Mouse (Mus musculus) 3134 (cell line): ENCODE data around the gene Slc13a4.
A peak's percentile ranks its signal among the peaks of the same experiment; 100 is the strongest.

Experiments
- DNase-seq: peaks from one replicate; pipeline ENCODE4 v3.0.0-alpha.2; 2011; ENCODE audit warnings: low spot score; ENCODE audit not compliant: insufficient read length; ENCODE audit errors: extremely low read depth

Gene Slc13a4

DNA sequence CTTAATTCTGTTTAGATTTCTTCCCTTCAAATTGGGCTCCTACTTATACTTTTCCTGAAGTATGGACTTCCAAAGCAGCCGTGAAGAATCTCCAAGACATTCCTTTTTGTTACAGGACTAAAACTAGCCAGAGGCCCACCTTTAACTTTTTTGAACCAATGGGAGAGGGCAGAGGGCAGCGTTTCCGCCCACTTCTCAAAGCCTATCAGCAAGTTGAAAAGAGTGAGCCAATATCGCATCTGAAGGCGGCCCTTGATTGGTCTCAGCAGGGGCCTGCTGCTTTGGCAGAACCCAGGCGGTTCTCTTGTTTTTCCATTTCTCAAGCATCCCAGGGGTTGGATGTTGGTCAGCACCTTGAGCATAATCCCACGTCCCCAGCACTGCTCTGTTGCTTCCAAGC is at the start of gene Slc13a4:
Slc13a4 (minus strand) TSS at position 95 of the 400 bp plus-strand sequence.
- no peak for DNase-seq

DNA sequence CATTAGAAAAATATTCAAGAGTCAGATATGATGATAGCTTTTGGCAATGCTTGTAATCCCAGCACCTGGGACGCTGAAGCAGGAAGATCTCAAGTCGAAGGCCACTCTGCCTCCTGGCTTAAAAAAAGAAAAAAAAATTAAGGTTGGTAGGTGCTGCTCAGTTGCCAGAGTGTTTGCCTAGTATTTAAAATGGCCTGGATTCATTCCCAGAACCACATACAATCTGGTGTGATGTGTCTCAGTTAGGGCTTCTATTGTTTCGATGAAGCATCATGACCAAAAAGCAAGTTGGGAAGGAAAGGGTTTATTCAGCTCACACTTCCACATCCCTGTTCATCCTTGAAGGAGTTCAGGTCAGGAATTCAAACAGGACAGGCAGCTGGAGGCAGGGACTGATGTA is 47.4 kb upstream of the Slc13a4 start:
- DNase-seq: no peak

DNA sequence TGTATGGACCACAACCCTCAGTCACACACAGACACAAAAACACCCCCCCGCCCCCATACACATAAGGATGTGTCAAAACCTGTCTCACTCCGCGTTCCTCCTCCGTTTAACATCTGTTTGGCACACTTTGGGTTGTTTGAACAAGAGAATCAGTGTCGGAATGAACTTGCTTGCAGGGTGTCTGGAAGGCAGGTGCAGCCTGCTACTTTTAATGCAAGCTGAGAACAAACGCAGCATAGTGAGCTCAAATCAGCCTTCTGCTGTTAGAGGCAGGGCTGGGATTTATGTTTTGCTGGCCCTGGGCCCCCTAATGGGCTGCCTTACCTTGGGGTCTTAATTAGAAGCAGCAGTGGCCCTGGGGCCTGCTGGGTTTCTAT is 46.7 kb upstream of the Slc13a4 start:
- no peak for DNase-seq

DNA sequence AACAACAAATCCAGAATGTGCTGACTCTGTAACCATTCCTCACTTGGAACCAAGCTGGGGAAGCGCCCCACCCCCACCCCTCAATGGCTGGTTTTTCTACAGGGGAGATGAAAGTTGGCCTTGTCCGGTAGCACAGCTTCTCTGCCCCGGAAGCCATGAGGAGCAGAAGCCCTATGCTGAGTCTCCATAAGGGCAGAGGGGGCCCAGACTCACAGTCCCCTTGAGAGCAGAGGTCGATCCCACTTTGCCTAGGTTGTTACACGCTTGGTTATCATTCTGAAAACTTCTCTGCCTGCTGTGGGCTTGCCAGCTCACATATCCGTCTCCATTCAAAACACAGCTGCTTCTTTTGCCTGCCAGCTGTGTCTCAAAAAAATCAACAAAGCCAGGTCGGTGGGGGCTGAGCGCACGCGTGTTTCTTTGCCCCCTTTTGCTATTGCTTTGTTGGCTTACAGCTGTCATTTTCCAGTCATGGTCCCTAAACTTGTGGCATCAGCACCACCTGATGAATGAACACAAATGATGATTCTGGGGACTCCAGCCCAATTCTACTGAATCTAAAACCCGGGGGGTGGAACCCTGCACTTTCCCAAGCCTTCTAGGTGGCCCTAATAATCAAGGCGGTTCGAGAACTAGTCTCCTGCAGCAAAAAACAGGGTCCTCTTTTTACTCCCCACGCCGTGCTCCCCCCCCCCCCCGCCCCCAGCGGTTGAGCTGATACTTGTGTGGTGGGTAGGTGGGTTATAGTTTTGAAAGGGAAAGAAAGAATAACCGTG is 46.1 kb upstream of the Slc13a4 start:
- no peak for DNase-seq

DNA sequence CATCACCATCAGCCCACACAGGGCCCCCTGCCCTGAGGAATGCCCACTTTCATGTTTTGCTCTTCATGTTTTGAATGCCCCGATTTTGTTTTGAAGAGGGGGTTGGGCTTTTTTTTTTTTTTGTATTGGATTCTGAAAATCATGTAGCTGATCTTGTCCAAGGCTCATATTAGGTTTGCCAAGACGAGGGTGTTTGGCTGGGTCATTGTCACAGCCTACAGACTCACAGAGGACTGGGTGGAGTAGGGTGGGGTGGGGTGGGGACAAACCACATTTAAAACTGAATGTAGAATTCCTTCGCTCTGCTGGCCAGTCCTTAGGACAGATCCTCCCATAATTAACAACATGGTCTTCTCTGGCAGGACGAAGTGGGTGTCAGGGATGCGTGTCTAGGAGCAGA is 45.5 kb upstream of the Slc13a4 start:
- DNase-seq: no peak

DNA sequence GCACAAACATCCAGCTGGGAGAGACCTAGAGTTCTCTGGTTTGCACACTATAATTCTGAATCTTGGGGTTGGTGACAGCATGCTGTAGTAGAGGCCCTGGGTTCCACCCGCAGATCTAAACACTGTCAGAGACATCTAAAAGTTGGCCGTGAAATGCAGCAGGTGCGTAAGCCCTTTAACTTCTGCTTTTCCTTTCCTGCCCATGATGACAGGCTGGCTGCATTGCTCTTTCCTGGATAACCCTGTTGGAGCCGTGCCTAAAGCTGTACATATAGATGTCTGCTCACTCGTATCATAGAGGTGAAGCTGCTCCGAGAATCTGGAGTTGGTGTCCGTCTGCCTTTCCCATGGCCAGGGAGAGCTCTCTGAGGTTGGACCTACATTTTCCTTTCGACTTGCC is 44.9 kb upstream of the Slc13a4 start:
- no peak for DNase-seq

DNA sequence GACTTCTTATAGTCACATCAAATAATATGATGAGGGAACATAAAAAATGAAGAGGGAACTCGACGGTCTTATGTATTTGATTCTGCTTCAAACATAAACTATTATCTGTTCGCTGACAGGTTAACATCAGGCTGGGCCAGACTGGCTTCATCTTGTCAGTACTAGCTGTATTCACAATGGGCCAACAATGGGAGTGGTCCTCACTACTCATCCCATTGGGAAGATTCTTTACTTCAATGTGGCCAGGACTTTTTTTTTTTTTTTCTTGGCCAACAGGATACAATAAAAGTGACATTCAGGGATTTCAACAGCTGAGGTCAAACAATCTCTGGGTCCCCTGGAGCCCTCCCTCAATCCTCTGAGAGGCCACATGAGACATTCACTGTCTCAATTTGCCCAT is 43.9 kb upstream of the Slc13a4 start:
- no peak for DNase-seq

DNA sequence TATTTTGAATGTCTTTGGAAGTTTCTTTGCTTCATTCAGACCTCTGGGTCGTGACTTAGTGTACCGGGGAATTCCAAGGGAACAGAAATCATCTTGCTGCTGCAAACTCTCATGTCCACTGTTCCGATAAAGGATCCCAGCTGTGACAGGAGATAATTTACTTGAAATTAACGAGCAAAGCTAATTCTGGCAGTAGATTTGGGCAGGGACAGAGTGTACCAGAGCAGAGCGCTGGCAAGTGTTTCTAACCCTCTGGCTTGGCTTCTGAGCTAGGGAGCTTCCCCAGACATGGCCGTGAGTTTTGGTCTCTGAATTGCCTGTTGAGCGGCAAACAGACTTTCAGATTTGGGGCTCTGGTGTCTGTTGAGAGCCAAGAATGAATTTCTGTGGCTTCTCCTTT is 41.9 kb upstream of the Slc13a4 start:
- DNase-seq: no peak

DNA sequence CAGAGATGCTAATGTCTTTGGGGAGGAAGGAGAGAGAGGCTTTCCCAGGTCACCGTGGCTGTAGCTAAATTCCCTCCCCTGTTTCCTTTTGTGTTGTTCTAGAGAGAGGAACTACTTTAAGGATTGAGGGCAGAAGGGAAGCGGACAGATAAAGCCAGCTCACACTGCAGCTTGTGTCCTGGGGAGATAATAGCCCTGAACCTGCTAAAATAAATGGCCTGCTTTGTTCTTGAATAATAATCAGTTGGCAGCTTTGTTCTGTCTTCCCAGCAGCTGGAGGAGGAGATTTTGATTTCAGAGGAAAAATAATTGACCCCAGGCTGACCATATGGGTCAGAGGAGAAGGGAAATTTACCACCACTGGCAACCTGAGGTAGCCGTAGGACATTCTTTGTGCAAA is 30.7 kb upstream of the Slc13a4 start:
- no peak for DNase-seq

DNA sequence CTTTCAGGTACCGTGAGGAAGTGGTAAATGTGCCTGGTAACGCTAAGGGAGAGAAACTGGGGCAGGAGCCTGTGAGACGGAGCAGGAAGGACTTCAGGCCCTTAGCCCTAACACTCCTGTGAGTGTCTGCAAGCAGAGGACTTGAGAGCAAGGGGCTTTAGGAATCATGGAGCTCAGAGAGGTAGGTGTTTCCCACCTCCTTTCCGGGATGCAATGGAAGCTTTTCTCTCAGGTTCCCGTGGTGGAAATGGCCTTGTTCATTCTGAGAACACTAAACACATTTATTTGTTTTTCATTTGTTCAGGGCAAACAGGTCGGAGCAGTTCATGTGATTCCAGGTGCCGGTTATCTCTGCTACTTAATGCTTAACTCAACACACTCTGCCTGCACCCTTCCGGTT is 29.9 kb upstream of the Slc13a4 start:
- no peak for DNase-seq

DNA sequence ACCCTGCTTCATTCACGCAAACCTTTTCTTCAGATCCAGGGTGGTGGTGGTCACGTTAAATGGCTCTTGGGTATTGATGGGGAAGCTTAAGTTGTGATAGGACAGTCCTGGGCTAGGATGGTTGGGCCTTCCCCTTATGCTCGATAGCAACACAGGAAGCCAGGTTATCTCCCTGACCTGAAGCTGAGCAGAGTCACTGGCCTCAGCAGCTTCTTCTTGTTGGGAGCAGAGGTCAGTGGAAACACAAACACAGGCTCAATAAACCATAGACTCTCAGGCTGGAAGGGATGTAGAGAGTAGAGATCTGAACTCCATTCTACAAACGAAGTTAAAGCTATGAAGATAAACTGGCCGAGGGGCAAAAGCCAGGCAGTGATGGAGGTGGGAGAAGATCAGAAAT is 27.5 kb upstream of the Slc13a4 start:
- DNase-seq: no peak

DNA sequence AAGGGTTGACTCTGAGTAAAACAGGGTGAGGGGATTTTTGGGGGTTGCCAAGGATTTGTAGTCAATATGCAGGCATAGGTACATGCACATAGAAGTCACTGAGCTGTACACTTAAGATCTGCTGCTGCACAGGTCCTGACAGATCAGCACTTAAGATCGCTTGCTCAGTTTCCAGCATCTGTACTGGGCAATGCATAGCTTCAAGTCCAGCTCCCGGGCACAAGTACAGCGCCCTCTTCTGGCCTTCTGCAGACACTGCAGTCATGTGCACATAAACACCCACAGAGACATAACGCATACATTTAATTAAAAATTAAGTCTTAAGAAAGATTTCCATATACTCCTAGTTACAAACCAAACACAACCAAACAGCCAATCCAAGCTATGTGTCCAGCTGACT is 26.3 kb upstream of the Slc13a4 start:
- no peak for DNase-seq

DNA sequence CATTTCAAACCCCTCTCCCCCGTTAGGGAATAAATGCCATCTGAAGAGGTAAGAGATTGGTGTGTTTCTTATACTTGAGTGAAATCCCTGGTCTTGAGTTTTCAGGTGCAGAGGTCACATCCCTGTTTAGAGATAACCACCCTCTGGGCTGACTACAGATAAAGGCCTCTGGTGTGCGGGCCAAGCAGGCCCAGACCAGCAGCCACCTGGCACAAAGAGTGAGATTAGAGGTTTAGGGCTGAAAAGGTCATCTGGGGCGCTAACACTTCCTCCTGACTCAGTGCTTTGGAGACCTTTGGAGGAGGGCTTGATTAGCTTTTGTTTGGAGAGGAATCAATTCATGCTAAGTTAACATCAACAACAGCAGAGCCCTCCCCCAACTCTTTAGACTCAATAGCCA is 25.7 kb upstream of the Slc13a4 start:
- no peak for DNase-seq

DNA sequence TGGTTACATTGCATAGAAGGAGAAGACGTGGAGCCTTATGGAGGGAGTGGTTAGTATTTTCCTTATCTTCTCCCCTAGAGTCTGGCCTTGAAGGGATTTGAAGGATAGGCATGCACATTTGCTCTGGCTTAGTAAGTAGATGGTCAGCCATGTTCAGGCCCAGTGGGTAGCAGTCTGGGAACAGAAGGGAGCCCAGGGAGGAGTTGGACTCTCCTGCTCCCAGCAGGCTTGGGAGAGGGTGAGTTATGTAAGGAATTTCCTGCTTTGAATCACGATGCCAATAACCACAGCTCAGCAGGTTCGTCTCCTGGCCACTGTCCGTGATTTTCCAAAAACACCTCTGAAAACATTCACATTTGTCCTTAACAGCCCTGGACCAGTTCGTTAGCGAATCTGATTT is 22.9 kb upstream of the Slc13a4 start:
- DNase-seq: peak; percentile 37

DNA sequence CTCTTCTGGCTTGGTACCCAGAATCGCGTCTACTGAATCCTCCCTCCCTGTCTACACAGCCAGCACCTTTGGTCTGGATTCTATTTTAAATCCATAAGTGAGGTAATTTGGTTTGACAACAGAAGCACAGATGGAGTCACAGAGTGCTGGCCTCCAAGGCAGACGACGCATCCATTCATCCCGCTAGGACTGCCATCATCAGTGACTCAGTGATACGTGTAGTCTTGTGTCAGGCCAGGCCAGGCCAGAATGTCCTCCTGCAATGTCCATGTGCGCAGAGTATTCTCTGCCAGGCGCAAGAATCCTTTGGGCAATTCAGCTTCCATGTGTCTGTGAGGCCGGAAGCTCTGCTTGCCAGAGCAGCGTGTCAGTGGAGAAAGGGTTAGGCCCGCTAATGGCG is 22.0 kb upstream of the Slc13a4 start:
- peak; percentile 37 for DNase-seq

DNA sequence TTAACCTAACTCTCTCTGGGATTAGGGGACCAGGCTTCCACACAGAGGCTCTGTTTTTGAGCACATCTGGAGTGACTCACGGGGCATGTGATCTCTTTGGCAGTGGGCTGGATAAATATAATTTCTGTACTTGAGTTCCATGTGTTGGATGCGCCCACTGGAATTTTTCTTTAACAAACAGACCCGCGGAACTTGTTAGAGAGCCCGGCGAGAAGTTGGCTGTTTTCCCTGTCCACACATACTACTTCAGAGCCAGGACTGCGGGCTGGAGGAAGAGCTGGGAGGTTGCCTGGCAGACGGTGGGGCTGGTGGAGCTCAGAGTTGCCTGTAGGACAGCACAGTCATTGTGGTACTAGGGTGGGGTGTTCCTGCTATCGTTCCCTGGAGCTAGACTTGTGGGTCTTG is 18.2 kb upstream of the Slc13a4 start, which contains the start of gene Fam180a:
Fam180a (minus strand) TSS at position 31 of the 405 bp plus-strand sequence.
- DNase-seq: peak; percentile 73

DNA sequence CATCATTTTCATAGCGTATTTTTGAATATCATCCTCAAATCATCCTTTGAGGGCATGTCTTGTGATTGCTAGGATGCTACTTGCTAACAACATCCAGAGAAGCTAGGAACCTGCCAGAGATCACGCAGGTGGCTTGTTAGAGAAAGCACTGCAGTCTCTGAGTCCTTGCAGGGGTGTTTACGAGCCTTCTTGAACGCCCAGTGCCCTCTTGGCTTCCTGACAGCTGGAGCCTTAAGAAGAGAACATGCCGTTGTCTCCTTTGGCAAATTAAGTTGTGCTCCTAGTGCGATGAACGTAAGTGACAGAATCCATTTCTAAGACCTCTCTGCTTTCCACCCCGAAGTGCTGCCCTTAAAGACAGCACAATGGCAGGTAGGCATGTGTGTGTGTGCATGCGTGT is 16.4 kb upstream of the Slc13a4 start:
- no peak for DNase-seq

DNA sequence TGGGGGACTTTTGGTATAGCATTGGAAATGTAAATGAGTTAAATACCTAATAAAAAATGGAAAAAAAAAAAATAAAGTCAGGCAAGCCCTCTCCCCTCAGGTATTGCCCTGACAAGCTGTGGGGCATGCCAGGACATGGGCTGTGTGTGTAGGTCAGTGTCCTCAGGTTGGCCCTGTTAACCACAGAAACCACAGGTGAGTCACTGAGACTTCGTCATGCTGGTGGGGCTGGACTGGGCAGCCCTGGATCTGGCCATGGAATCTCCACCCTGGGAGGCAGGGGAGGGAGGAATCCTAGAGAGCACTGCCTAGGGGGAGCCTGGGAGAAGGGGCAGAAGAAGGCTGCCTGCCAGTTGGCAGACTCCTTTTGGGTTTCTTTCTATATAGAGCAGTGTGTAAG is 15.1 kb upstream of the Slc13a4 start:
- DNase-seq: peak; percentile 56

DNA sequence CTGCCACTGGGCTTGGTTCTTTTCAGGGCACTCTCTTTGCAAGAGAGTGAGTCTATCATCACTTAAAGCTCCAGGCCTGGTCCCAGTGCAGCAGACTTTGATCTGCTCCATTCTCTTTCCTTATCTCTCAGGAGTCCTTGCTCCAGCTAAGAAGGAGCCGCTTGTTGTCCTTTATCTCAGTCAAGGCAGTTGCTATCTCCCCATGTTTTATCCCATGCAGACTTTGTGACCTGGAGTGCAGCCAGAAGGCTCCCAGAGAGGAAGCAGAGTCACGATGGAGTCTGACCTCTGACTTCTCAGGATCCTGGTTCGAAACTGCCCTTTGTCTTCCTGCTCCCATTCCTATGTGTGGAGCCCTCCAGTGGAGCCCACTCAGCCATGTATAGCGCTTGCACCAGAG is 13.2 kb upstream of the Slc13a4 start:
- no peak for DNase-seq

DNA sequence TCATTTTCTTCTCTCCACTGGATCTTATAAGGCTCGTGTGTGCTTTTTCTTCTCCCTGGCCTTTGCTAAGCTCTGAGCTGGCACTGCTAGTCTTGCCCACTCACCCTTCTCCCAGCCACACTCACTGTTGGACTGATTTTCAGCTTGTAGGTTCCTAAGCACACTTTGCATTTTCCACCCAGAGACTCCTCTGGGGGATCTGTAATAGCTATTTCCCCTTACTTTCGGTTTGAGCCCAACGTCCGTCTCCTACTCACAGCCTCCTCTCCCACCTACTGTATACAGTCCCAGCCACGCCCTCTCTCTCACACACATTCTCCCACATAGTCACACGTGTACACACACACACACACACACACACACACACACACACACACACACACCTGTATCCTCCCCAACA is 11.9 kb upstream of the Slc13a4 start:
- no peak for DNase-seq

DNA sequence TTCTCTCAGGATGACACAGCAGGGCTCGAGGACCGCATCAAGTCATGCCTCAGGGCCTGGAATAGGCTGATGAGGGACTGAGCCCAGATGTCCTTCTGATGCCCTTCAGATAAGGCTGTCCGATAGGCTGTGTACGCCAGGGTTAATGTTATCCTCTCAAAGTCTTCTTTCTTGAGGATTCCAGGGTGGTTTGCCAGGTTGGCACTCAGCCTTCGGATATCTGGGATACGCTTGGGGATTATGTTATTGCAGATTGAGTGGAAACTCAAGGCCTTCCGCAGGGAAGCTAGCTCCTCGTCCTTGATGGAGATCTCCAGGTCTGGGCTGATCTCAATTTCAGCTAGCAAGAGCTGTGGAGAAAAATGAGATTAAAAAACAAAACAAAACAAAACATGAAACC is 5.6 kb upstream of the Slc13a4 start:
- no peak for DNase-seq

DNA sequence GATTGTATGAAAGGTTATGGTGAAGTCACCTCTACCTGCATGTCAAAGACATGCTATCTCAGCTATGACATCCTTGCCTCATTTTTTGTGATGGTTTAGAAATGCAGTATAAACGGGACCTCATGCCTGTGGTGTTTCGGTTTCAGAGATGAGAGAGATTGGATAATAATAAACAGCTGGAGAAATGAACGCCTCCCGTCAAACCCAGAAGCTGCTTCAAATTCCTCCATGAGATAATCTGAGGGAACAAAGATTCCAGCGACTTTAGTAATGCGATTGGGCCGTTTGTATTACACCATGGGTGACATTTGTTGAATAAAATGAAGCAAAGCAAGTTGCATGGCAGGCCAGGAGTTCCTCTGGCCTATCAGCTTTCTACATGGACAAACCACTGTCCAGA is 1.5 kb upstream of the Slc13a4 start:
- no peak for DNase-seq

DNA sequence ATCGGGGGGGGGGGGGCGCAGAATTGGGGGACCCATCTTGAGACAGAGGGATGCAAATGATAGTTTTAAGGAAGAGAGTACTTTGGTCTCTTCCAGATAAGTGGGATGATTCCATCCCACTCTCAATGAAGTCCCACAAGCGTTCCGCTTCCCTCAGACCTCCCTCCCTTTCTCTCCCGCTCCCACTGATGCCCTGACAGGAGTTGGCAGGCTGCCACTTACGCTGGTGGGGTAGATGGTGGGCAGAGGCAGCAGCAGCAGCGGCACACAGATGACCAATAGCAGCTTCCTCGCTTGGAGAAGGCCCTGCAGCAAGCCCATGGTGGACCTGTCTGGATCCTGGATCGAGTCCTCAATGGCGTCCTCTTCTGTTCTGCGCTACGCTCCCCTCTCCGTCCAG is 795 bp downstream of the Slc13a4 start:
- no peak for DNase-seq
